Comparison of ENCODE assay signal across 17 mouse cellular contexts in the genomic region with DNA sequence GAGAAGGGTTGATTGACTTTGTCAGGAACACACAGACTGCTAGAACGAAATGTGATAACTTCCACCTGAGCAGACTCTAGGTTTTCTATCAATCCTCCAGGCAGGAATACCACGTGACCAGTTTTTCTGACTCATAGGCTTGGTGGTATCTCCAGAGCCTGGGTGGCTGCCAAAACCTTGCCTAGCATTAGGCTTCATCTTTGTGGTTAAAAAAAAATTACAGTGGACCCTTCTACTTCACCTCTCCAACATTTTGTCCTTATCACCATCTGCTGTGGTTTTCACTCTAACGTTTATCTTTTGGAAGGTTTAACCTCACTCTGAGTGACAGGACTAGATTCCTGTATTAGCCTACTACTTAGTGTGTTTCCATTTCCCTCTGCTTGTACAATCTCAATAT.
A peak's percentile ranks its signal among the peaks of the same experiment; 100 is the strongest.
DNase-seq lines count a peak whose midpoint lies in the region; ATAC-seq and TF ChIP-seq lines count a peak whose summit lies in the region.
"Had no signal": no experiment of that assay in that cellular context is flagged by ENCODE, and none has a peak within 500 bp of the region (broad histone marks: within the 10 kb centered on the region; RNA-seq: fewer than 3 reads in every experiment).

No protein-coding gene starts in this region.

- no peak overlapping the region for H3K4me3 ChIP-seq in heart, embryonic 15.5 days
- H3K4me3 ChIP-seq in stomach, postnatal 0 days (ENCODE audit: low read depth, low read length) = no peak overlapping the region
- H3K4me3 ChIP-seq: forebrain, embryonic 10.5 days; heart, adult 2 months; liver, embryonic 15.5 days had no signal

- H3K9me3 ChIP-seq in heart, embryonic 15.5 days (replicated peaks) = no peaks in the 10 kb centered on the region
- H3K9me3 ChIP-seq in stomach, postnatal 0 days (ENCODE audit: control insufficient read depth, low read length) = no peaks in the 10 kb centered on the region
- H3K9me3 ChIP-seq: forebrain, embryonic 10.5 days; liver, embryonic 15.5 days had no signal

- no peak for DNase-seq in heart, postnatal 36 days
- peak; percentile 16 for DNase-seq in urinary bladder, postnatal 14 days (ENCODE audit: low spot score)
- no peak for DNase-seq in urinary bladder, adult 2 months (ENCODE audit: low spot score)
- DNase-seq in adrenal gland, postnatal 25 days = peak; percentile 52
- DNase-seq in stomach, postnatal 0 days (ENCODE audit: low spot score) = peak; percentile 78
- DNase-seq in left cerebral cortex, adult 11 months (ENCODE audit: low spot score) = no peak
- no peak for DNase-seq in natural killer cell, adult 2 months (ENCODE audit: low spot score in 2 of 2)
- DNase-seq: cerebellum, adult 8-10 months; heart, adult 2 months; kidney, adult 8-10 months; layer of hippocampus, adult 9-11 months had no signal

- H3K9ac ChIP-seq in heart, embryonic 15.5 days = no peak overlapping the region
- H3K9ac ChIP-seq in stomach, postnatal 0 days (ENCODE audit: low read length) = no peak overlapping the region
- H3K9ac ChIP-seq: liver, embryonic 15.5 days had no signal

- H3K4me2 ChIP-seq in heart, embryonic 15.5 days = no peak overlapping the region
- no peak overlapping the region for H3K4me2 ChIP-seq in stomach, postnatal 0 days (replicated peaks; ENCODE audit: low read depth)
- H3K4me2 ChIP-seq: liver, embryonic 15.5 days; midbrain, embryonic 11.5 days had no signal

- TF ChIP-seq CTCF in stomach, postnatal 0 days (IDR thresholded peaks at IDR 0.05; ENCODE audit: low read depth) = no peak

- 12% methylated on average over 3 of the region's 3 CpGs for WGBS in heart, embryonic 15.5 days
- WGBS in stomach, postnatal 0 days = 30% methylated on average over 3 of the region's 3 CpGs

- intact Hi-C loops in heart, postnatal 36 days (cut with DNase I) = no loop called here

- H3K36me3 ChIP-seq in heart, embryonic 15.5 days = no peaks in the 10 kb centered on the region
- H3K36me3 ChIP-seq in stomach, postnatal 0 days (ENCODE audit: control insufficient read depth, insufficient read depth, low read length) = no peaks in the 10 kb centered on the region
- H3K36me3 ChIP-seq: forebrain, embryonic 10.5 days; liver, embryonic 15.5 days had no signal

- ATAC-seq in heart, embryonic 15.5 days (replicated peaks; ENCODE audit: insufficient number of reproducible peaks, insufficient read depth, low FRiP score, low read depth) = 0 out of 2 replicates have a peak, but pooled peaks have one; percentile 27
- peak; percentile 67 for ATAC-seq in stomach, postnatal 0 days (ENCODE audit: low FRiP score, low TSS enrichment)
- ATAC-seq: CD4-positive, CD25-positive, alpha-beta regulatory T cell, adult 4 months; hindbrain, embryonic 16.5 days had no signal

- peaks cover 18% of the 10 kb centered on the region for H3K4me1 ChIP-seq in heart, embryonic 15.5 days (replicated peaks)
- 0 out of 2 replicates have a peak, but pooled peaks cover 2% of the 10 kb centered on the region for H3K4me1 ChIP-seq in stomach, postnatal 0 days (replicated peaks; ENCODE audit: control insufficient read depth, insufficient read depth)
- H3K4me1 ChIP-seq: forebrain, embryonic 10.5 days; liver, embryonic 15.5 days had no signal

- no peaks in the 10 kb centered on the region for H3K27me3 ChIP-seq in heart, embryonic 15.5 days
- no peaks in the 10 kb centered on the region for H3K27me3 ChIP-seq in stomach, postnatal 0 days (ENCODE audit: control insufficient read depth, insufficient read depth, low read length)
- H3K27me3 ChIP-seq: liver, embryonic 15.5 days had no signal

- H3K27ac ChIP-seq in heart, embryonic 15.5 days = no peak overlapping the region
- no peak overlapping the region for H3K27ac ChIP-seq in stomach, postnatal 0 days (replicated peaks)
- H3K27ac ChIP-seq: forebrain, embryonic 10.5 days; heart, adult 2 months; liver, embryonic 15.5 days had no signal

- TF ChIP-seq EP300 in stomach, postnatal 0 days (optimal IDR thresholded peaks at IDR 0.05) = no peak

Comparison
In these comparisons a context has a peak if more than half of its experiments do, and no peak if none do; other contexts are left out.
1. DNase-seq: peak in urinary bladder, postnatal 14 days (single experiment), adrenal gland, postnatal 25 days (single experiment) and stomach, postnatal 0 days (single experiment); none in heart, postnatal 36 days (0 of 2), urinary bladder, adult 2 months (single experiment), left cerebral cortex, adult 11 months (single experiment) and natural killer cell, adult 2 months (0 of 2).